Mouse (Mus musculus) C2C12 (cell line): ENCODE results near the gene Ccn2. TPM values are rescaled to one million over a fixed set of nuclear protein-coding genes. Genes with fewer than 3 reads are reported as not detected.
"Not testable (repeated sequence)": the region's sequence is repeated elsewhere in the genome, so short reads cannot be mapped to it uniquely, and the experiment has no call there.

Source experiments
- H3K27me3 ChIP-seq: one replicate; pipeline ENCODE4 v1.6.1; 2011; ENCODE audit not compliant: control insufficient read depth, insufficient read depth, insufficient read length
- H3K36me3 ChIP-seq: one replicate; pipeline ENCODE4 v1.6.1; 2011; ENCODE audit not compliant: control insufficient read depth, insufficient read depth
- H3K4me3 ChIP-seq: one replicate; pipeline ENCODE4 v1.5.1; 2011; ENCODE audit warnings: mild to moderate bottlenecking, control low read depth; ENCODE audit not compliant: poor library complexity, insufficient read depth, severe bottlenecking
- H3K79me2 ChIP-seq: one replicate; pipeline ENCODE4 v1.6.1; 2011; ENCODE audit not compliant: control insufficient read depth, insufficient read depth
- H3K79me3 ChIP-seq: one replicate; pipeline ENCODE4 v1.6.1; 2011; ENCODE audit warnings: low read depth, control low read depth
- H3ac ChIP-seq: one replicate; pipeline ENCODE3; 2011; ENCODE audit warnings: low read depth; ENCODE audit not compliant: control insufficient read depth, insufficient read length
- CEBPB ChIP-seq: IDR thresholded peaks from one replicate; pipeline ENCODE4 v1.6.1; 2011; ENCODE audit warnings: low read depth, mild to moderate bottlenecking, control low read depth, moderate library complexity
- CTCF ChIP-seq: IDR thresholded peaks from one replicate; pipeline ENCODE4 v1.5.1; 2011; ENCODE audit not compliant: control insufficient read depth, insufficient read depth, insufficient read length
- FOSL1 ChIP-seq: IDR thresholded peaks from one replicate; pipeline ENCODE4 v1.8.0; 2011; ENCODE audit warnings: mild to moderate bottlenecking, low read length; ENCODE audit not compliant: poor library complexity, insufficient read depth, severe bottlenecking
- MAX ChIP-seq: IDR thresholded peaks from one replicate; pipeline ENCODE4 v1.6.1; 2011; ENCODE audit warnings: mild to moderate bottlenecking, control low read depth
- MYOD1 ChIP-seq: IDR thresholded peaks from one replicate; pipeline ENCODE4 v1.6.1; 2011; ENCODE audit warnings: low read depth; ENCODE audit not compliant: control insufficient read depth, insufficient read length
- MYOG ChIP-seq: IDR thresholded peaks from one replicate; pipeline ENCODE4 v1.6.1; 2011; ENCODE audit not compliant: control insufficient read depth, insufficient read length; ENCODE audit errors: extremely low read depth
- USF1 ChIP-seq: IDR thresholded peaks from one replicate; pipeline ENCODE4 v1.6.1; 2011; ENCODE audit warnings: low read depth, mild to moderate bottlenecking, control low read depth, moderate library complexity
- polyA plus RNA-seq: library from polyadenylated mRNA; unstranded; fragments of >200 nt; fragmentation: generic; extraction: Trizol; gene quantifications from one replicate; pipeline ENCODE4 v1.2.1, GENCODE M21; 2012; ENCODE audit warnings: missing spikeins

The Ccn2 gene
- polyA plus RNA-seq, 1 experiment, result 55.2 TPM

DNA sequence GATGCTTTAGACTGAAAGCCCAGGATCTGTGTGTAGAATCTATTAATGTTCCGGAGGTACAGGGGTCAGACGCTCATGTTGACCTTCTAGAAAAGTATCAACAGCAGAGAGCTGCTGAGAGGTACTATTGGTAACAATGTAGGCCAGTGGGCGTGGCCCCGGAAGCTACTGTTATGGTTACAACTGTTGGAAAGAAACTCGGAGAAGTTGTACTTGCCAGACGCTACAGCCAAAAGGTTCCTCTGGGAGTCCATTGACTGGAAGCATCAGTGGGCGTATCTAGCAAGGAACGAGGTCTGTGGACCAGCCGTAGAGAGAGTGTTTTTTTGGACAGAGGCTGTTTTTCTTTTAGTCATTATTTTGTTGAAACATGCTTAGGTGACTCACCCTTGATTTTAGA, 14.5 kb downstream of the Ccn2 start:
- no peaks in the 10 kb centered on the region for H3K27me3 ChIP-seq
- H3K79me3 ChIP-seq, result no peaks in the 10 kb centered on the region

GRCm38 (mm10) chr10:24614726-24615125, 19.5 kb downstream of the Ccn2 start:
- H3ac ChIP-seq, result no peak overlapping the region
- no peak overlapping the region for H3K4me3 ChIP-seq
- no peaks in the 10 kb centered on the region for H3K27me3 ChIP-seq
- H3K79me3 ChIP-seq, result no peaks in the 10 kb centered on the region
- no peaks in the 10 kb centered on the region for H3K36me3 ChIP-seq
- no peak for TF ChIP-seq USF1
- no peak for TF ChIP-seq CTCF
- TF ChIP-seq MYOD1, result no peak
- no peak for TF ChIP-seq MYOG
- TF ChIP-seq FOSL1, result no peak
- TF ChIP-seq MAX, result no peak
- no peak for TF ChIP-seq CEBPB
- no peaks in the 10 kb centered on the region for H3K79me2 ChIP-seq

More for the DNA sequence above, 14.5 kb downstream of the Ccn2 start:
- Histone ChIP-seq H3K79me2 (no peaks in the 10 kb centered on the region), H3K36me3 (no peaks in the 10 kb centered on the region), H3K4me3 (no peak overlapping the region), H3ac (no peak overlapping the region)
- TF ChIP-seq MAX (no peak), CTCF (no peak), USF1 (no peak), MYOD1 (no peak)

DNA sequence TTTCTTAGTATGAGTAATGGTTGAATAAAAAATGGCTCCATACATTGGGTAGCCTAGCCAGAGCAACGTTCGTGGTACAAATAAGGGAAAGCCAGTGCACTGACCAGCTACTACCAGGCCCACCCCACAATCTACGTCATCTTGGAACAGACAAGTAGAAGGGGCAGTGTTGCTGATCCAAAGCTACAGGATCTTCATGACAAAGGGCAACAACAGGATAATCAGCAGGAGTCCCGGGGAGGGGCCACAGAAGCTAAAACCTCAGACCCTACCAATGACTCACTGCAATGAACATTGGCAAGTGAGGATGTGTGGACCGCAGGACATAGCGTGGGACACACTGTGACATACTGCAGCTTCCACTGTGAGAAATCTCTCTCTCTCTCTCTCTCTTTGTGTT, 20.6 kb downstream of the Ccn2 start:
- TF ChIP-seq CTCF, result no peak
- TF ChIP-seq MAX, result no peak
- TF ChIP-seq MYOD1, result no peak
- no peak for TF ChIP-seq FOSL1
- no peak for TF ChIP-seq MYOG
- no peak for TF ChIP-seq USF1
- TF ChIP-seq CEBPB, result no peak
- H3K27me3 ChIP-seq, result no peaks in the 10 kb centered on the region
- no peak overlapping the region for H3ac ChIP-seq
- no peaks in the 10 kb centered on the region for H3K79me3 ChIP-seq
- no peaks in the 10 kb centered on the region for H3K36me3 ChIP-seq
- H3K4me3 ChIP-seq, result no peak overlapping the region
- no peaks in the 10 kb centered on the region for H3K79me2 ChIP-seq

- H3K4me3 ChIP-seq, H3K79me2 ChIP-seq, H3K27me3 ChIP-seq, H3K36me3 ChIP-seq, H3ac ChIP-seq, H3K79me3 ChIP-seq: not testable (repeated sequence)
Measured at GRCm38 (mm10) chr10:24616572-24616971, 21.3 kb downstream of the Ccn2 start.

- Histone ChIP-seq H3ac (no peak overlapping the region), H3K36me3 (no peaks in the 10 kb centered on the region), H3K4me3 (no peak overlapping the region), H3K79me3 (no peaks in the 10 kb centered on the region), H3K27me3 (no peaks in the 10 kb centered on the region), H3K79me2 (no peaks in the 10 kb centered on the region)
- TF ChIP-seq FOSL1, result no peak
- TF ChIP-seq CTCF, result peak; percentile 56
Measured at GRCm38 (mm10) chr10:24621572-24621971, 26.3 kb downstream of the Ccn2 start.

DNA sequence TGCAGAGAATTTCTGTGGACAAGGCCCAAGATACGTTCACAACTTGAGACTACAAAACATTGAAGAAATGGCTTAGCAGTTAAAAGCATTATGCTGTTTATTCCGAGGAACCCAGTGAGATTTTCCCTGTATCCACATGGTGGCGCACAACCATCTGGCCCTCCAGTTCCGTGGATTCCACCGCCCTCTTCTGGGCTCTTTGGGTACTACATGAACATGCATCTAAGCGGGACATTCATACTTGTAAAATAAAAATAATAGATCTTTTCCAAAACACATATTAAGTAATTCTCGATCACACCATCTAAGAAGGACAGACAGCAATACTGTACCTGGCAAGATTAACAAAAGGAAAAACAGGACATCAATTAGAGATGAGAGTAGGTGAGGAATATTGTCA, 27.3 kb downstream of the Ccn2 start:
- Histone ChIP-seq H3ac (no peak overlapping the region), H3K79me3 (no peaks in the 10 kb centered on the region), H3K79me2 (no peaks in the 10 kb centered on the region), H3K4me3 (no peak overlapping the region), H3K36me3 (no peaks in the 10 kb centered on the region), H3K27me3 (no peaks in the 10 kb centered on the region)
- TF ChIP-seq CTCF (peak; percentile 95), MAX (no peak)

- H3K79me3 ChIP-seq, result no peaks in the 10 kb centered on the region
- TF ChIP-seq MAX, result no peak
- TF ChIP-seq CTCF, result peak; percentile 68
- no peaks in the 10 kb centered on the region for H3K27me3 ChIP-seq
- H3K79me2 ChIP-seq, result no peaks in the 10 kb centered on the region
- no peak overlapping the region for H3ac ChIP-seq
- H3K36me3 ChIP-seq, result no peaks in the 10 kb centered on the region
- H3K4me3 ChIP-seq, result no peak overlapping the region
Measured at GRCm38 (mm10) chr10:24625060-24625701, 29.9 kb downstream of the Ccn2 start.
